24 mouse cellular contexts compared by ENCODE assay signal in genomic region chr16:38441611-38442010, GRCm38 (mm10). TPM values are rescaled to one million over a fixed set of nuclear protein-coding genes. Genes with fewer than 3 reads are reported as not detected.
DNase-seq lines count a peak whose midpoint lies in the region; ATAC-seq and TF ChIP-seq lines count a peak whose summit lies in the region.
"Had no signal": no experiment of that assay in that cellular context is flagged by ENCODE, and none has a peak within 500 bp of the region (broad histone marks: within the 10 kb centered on the region; RNA-seq: fewer than 3 reads in every experiment).

No protein-coding gene starts in this region.

- no peaks in the 10 kb centered on the region for H3K4me1 ChIP-seq in embryonic fibroblast, embryonic 13.5 days (ENCODE audit: control insufficient read depth, insufficient read depth, low read length)
- no peaks in the 10 kb centered on the region for H3K4me1 ChIP-seq in forebrain, embryonic 12.5 days
- H3K4me1 ChIP-seq: embryonic facial prominence, embryonic 10.5 days; embryonic facial prominence, embryonic 12.5 days; forebrain, embryonic 10.5 days; forebrain, embryonic 13.5 days; forebrain, embryonic 15.5 days had no signal

- H3K9ac ChIP-seq in forebrain, embryonic 12.5 days = no peak overlapping the region
- H3K9ac ChIP-seq: embryonic facial prominence, embryonic 12.5 days; forebrain, embryonic 13.5 days; forebrain, embryonic 15.5 days; forebrain, postnatal 0 days had no signal

- no peak for ATAC-seq in forebrain, embryonic 12.5 days (ENCODE audit: low FRiP score)
- ATAC-seq: activated CD4-positive, CD25-positive, alpha-beta regulatory T cell, adult 4 months; forebrain, embryonic 13.5 days; forebrain, embryonic 15.5 days; forebrain, postnatal 0 days; Patski had no signal

- H3ac ChIP-seq in myocyte (ENCODE audit: control insufficient read depth, insufficient read length) = no peak overlapping the region

- H3K4me2 ChIP-seq in myocyte (ENCODE audit: low read depth) = no peak overlapping the region
- no peak overlapping the region for H3K4me2 ChIP-seq in forebrain, embryonic 12.5 days
- H3K4me2 ChIP-seq: embryonic facial prominence, embryonic 12.5 days; forebrain, embryonic 13.5 days; forebrain, embryonic 15.5 days had no signal

- H3K36me3 ChIP-seq in myocyte (ENCODE audit: control insufficient read depth, insufficient read depth) = peaks cover 30% of the 10 kb centered on the region
- H3K36me3 ChIP-seq in forebrain, embryonic 12.5 days (replicated peaks) = peaks cover 45% of the 10 kb centered on the region

- WGBS in forebrain, embryonic 12.5 days = 88% methylated on average over 5 of the region's 5 CpGs

- H3K27ac ChIP-seq in embryonic fibroblast, embryonic 13.5 days (ENCODE audit: insufficient read depth, low read length) = peak overlapping the region; percentile 53
- no peak overlapping the region for H3K27ac ChIP-seq in forebrain, embryonic 12.5 days
- H3K27ac ChIP-seq: embryonic facial prominence, embryonic 10.5 days; embryonic facial prominence, embryonic 12.5 days; forebrain, embryonic 10.5 days; forebrain, embryonic 13.5 days; forebrain, embryonic 15.5 days had no signal

- H3K27me3 ChIP-seq in myocyte (ENCODE audit: control insufficient read depth, insufficient read depth, insufficient read length) = no peaks in the 10 kb centered on the region
- no peaks in the 10 kb centered on the region for H3K27me3 ChIP-seq in forebrain, embryonic 12.5 days
- H3K27me3 ChIP-seq: embryonic facial prominence, embryonic 12.5 days; forebrain, embryonic 13.5 days; forebrain, embryonic 15.5 days; Patski had no signal

- peak; percentile 49 for DNase-seq in ES-CJ7 (ENCODE audit: low read depth, low spot score)
- peak; percentile 61 for DNase-seq in R1 (ENCODE audit: low read depth, low spot score)
- no peak for DNase-seq in layer of hippocampus, adult 11-12 months (ENCODE audit: low spot score)
- no peak for DNase-seq in cerebellum, adult 11-12 months
- no peak for DNase-seq in spleen, postnatal 36 days (ENCODE audit: low spot score in 2 of 2)
- DNase-seq: adrenal gland, adult 8-10 months; adrenal gland, postnatal 25 days; cerebellum, adult 11 months; cerebellum, adult 2 months; cerebellum, adult 9-10 months; cerebellum, postnatal 10 days; cerebellum, postnatal 25 days; forebrain, postnatal 0 days had no signal

- H3K9me3 ChIP-seq in forebrain, embryonic 12.5 days = no peaks in the 10 kb centered on the region
- H3K9me3 ChIP-seq: embryonic facial prominence, embryonic 10.5 days; embryonic facial prominence, embryonic 12.5 days; forebrain, embryonic 10.5 days; forebrain, embryonic 13.5 days; forebrain, embryonic 15.5 days had no signal

- H3K4me3 ChIP-seq in embryonic fibroblast, embryonic 13.5 days (ENCODE audit: insufficient read depth, low read length) = no peak overlapping the region
- H3K4me3 ChIP-seq in myocyte = no peak overlapping the region
- H3K4me3 ChIP-seq in forebrain, embryonic 12.5 days (replicated peaks) = no peak overlapping the region
- H3K4me3 ChIP-seq: embryonic facial prominence, embryonic 10.5 days; embryonic facial prominence, embryonic 12.5 days; erythroblast, embryonic 14.5 days; forebrain, embryonic 10.5 days; forebrain, embryonic 13.5 days; forebrain, embryonic 15.5 days had no signal

- H3K79me2 ChIP-seq in myocyte (ENCODE audit: control insufficient read depth, insufficient read depth) = no peaks in the 10 kb centered on the region

- TF ChIP-seq POLR2A in embryonic fibroblast, embryonic 13.5 days (IDR thresholded peaks at IDR 0.05; ENCODE audit: low read depth, low read length) = no peak
- TF ChIP-seq POLR2A in myocyte (IDR thresholded peaks at IDR 0.05; ENCODE audit: insufficient read length, low read depth) = no peak

- no peak for TF ChIP-seq CTCF in embryonic fibroblast, embryonic 13.5 days (IDR thresholded peaks at IDR 0.05; ENCODE audit: borderline replicate concordance, insufficient read depth, low read length)

TF ChIP-seq in myocyte, 11 proteins besides CTCF, POLR2A, EP300 and RAD21:
- TF ChIP-seq POLR2AphosphoS2 (IDR thresholded peaks at IDR 0.05; ENCODE audit: insufficient read length, low read depth) (peak; percentile 29), MYOG (IDR thresholded peaks at IDR 0.05; ENCODE audit: control insufficient read depth in 1 of 3, insufficient read depth in 1 of 3, insufficient read length in 2 of 3, low read depth in 2 of 3) (no peak)
TF ChIP-seq in myocyte: peak in this region for 1.

RNA-seq across cellular contexts. Expression of gene Pla1a, which starts 8.7 kb away (rescaled TPM):
- polyA plus RNA-seq in embryonic fibroblast, embryonic 13.5 days (2011; ENCODE audit: insufficient read length, low read depth, missing spikeins) = 1.2 and 2.2 TPM in 2 replicates
- 13.9 TPM for polyA plus RNA-seq in myocyte (2012; fragmentation: generic; extraction: Trizol)
- 0.15 and 0.73 TPM in 2 replicates for polyA plus RNA-seq in forebrain, embryonic 12.5 days (2016; fragmentation: Nextera tagmentation; extraction: Ambion mirVana)
- polyA plus RNA-seq: activated CD4-positive, CD25-positive, alpha-beta regulatory T cell, adult 4 months; embryonic facial prominence, embryonic 10.5 days; erythroblast, embryonic 14.5 days; forebrain, embryonic 10.5 days had no signal

RNA-seq across cellular contexts. Expression of gene Adprh, which starts 10.9 kb away (rescaled TPM):
- polyA plus RNA-seq in embryonic fibroblast, embryonic 13.5 days (2011; ENCODE audit: insufficient read length, low read depth, missing spikeins) = 53.9 and 66.6 TPM in 2 replicates
- 124 TPM for polyA plus RNA-seq in myocyte (2012; fragmentation: generic; extraction: Trizol)
- polyA plus RNA-seq in forebrain, embryonic 12.5 days (2016; fragmentation: Nextera tagmentation; extraction: Ambion mirVana) = 140 and 142 TPM in 2 replicates

RNA-seq across cellular contexts. Expression of gene Cd80, which starts 13.8 kb away (rescaled TPM):
- polyA plus RNA-seq in embryonic fibroblast, embryonic 13.5 days (2011; ENCODE audit: insufficient read length, low read depth, missing spikeins) = 22.9 and 62.4 TPM in 2 replicates
- 27.1 TPM for polyA plus RNA-seq in myocyte (2012; fragmentation: generic; extraction: Trizol)
- polyA plus RNA-seq in forebrain, embryonic 12.5 days (2016; fragmentation: Nextera tagmentation; extraction: Ambion mirVana) = 0.59 and 0.77 TPM in 2 replicates
- polyA plus RNA-seq: erythroblast, embryonic 14.5 days had no signal

Comparison
In these comparisons a context has a peak if more than half of its experiments do, and no peak if none do; other contexts are left out.
1. DNase-seq: peak in ES-CJ7 (single experiment) and R1 (single experiment); none in layer of hippocampus, adult 11-12 months (single experiment), cerebellum, adult 11-12 months (single experiment) and spleen, postnatal 36 days (0 of 2).
2. RNA of gene Cd80, which starts 13.8 kb away (polyA plus RNA-seq): 27.1 TPM in myocyte (single experiment) and 22.9 to 62.4 TPM in embryonic fibroblast, embryonic 13.5 days; 0.59 to 0.77 TPM in forebrain, embryonic 12.5 days; every median in the first group is over 10 times any median in the second.